Mouse (Mus musculus): ENCODE measurements around the gene Mon2.

Mon2 gene

GRCm38 (mm10) chr10:123076245-123077023 lies at the start of gene Mon2:
Gene Mon2 (minus strand): TSS chr10:123076505.
- peak; percentile 96 for DNase-seq

DNA sequence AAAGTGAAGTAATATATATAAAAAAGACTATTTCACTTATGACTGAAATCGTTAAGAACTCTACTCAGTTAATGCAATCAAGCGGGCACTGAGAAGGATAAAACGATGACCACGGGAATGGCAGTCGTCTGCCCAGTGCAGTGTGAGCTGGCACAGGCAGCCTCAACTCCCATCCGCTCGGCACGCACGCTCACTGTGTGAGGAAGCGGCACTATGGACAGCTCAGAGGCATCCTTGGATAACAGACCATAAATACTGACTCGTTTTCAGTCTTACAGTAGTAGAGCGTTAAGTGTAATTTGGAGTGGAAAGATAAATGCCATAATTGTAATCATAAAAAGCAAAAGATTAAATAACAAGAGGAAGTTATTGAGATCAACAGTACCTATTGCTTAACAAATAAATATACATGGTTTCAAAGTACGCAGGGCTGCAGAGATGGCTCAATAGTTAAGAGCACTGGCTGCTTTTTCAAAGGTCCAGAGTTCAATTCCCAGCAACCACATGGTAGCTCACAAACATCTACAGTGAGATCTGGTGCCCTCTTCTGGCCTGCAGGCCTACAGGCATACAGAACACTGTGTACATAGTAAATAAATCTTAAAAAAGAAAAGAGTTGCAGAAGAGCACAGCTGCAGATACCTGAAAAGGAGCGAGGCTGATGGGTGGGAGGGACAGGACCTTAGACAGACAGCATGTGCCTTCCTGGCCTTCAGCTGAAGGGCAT lies 44.5 kb upstream of the Mon2 start:
- peak; percentile 36 for DNase-seq

- no peak for DNase-seq
These were observed 40.6 kb upstream of the Mon2 start for GRCm38 (mm10) chr10:123116861-123117260.

DNA sequence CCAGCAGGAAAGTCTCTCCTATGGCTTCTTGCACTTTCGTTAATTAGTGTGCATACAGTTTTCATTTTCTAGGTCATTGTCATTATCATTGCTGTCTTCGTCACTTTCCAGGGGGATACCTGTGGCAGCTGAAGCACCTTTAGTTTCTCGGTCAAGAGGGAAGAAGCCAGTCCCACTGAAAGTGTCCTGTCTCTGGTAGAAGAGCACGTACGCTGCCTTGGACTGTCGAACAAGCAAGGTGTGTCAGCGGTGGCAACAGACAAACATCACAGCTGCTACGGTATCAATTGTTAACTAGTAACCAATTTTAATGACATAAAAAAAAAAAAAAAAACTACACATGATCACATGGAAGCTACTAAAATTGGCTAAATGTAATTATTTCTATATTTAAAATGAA lies 37.2 kb upstream of the Mon2 start:
- DNase-seq, result no peak

GRCm38 (mm10) chr10:123112787-123113168 lies 36.5 kb upstream of the Mon2 start:
- DNase-seq, result no peak

GRCm38 (mm10) chr10:123112056-123112786 lies 35.9 kb upstream of the Mon2 start:
- no peak for DNase-seq

DNA sequence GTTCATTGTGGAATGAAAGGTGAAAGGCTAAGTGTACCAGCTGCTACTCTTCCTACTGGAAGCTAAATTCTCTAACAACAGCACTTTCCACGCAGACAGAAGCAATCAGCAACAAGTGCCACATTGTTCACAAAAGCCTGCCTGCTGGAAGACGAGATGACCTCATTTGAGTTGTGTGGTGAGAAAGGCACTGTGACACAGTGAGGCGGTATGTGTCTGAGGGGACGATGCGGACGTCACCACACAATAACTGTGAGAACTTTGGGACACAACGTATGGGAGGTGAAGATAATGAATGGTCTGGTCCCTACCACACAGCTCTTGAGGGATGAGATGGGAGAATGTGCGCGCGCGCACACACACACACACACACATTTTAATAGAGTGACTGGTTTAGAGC lies 34.2 kb upstream of the Mon2 start:
- no peak for DNase-seq

DNA sequence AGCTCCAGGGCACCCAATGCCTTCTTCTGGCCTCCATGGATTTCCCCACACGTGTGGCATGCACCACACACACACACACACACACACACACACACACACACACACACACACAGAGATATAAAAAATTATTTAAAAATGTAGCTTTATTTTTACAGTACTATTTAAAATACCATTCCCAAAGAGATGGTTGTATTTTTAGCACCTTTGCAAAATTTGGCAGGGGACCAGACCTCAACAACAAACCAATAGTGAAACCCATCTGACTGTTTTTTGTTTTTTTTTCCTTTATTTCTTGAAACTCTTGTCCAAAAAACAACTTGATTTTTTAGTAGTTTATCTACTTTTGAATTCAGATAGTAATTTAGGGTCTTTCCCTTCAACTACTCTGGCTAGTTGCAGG lies 32.2 kb upstream of the Mon2 start:
- DNase-seq, result no peak

GRCm38 (mm10) chr10:123108121-123108520 lies 31.8 kb upstream of the Mon2 start:
- DNase-seq, result no peak

DNA sequence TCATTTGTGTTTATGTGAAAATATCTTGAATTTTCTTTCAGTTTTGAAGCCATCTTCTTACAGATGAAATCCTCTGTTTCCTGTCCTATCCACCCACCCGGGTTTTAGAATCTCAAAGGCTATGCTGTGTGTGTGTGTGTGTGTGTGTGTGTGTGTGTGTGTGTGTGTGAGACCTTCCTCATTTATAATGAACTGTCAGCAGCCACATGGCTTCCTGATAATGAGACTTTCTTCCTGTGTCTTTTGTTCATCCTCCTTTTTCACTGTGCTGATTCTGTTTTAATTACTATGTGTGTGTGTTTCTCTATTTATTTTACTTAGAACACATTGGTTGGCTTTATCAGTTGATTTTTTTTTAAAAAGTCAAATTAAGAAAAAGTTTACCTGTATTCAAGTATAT lies 25.0 kb upstream of the Mon2 start:
- DNase-seq, result no peak

- no peak for DNase-seq
These were observed 24.3 kb upstream of the Mon2 start for GRCm38 (mm10) chr10:123100584-123100983.

DNA sequence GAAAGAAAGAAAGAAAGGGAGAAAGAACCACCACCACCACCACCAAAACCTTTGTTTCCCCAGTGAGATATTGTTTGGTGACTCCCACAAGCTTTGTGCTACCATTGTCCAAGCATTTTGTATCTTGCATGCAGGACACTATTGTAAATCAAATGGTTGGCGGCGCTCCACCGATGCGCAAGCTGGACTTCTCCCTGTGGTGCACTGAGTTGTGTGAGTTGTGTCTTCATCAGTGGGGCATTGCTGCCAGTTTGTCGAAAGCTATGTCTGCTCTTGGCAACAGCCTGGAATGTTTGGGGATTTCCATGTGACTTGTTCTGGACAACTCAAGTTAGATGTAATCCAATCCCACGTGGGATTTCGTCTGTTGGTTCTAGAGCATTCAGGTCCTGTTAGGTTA lies 18.2 kb upstream of the Mon2 start:
- peak; percentile 27 for DNase-seq

DNA sequence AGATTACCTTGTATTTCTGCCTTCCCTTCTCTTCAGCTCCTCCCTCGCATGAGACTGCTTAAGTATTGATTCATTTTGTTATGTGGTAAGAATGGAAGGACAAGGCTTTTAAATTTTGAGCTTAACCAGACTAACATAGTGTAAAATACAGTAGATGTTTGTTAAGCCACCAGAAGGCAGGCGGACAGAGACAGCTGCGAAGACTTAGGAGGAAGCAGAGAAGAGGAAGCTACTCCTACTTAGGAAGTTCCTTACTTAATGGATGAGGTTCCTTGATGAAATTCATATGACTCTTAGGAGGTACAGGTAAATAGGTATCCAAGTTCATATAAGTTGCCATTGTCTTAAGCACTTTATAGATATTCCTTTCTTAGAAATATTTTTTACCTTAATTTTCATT lies 16.3 kb upstream of the Mon2 start:
- DNase-seq, result no peak

DNA sequence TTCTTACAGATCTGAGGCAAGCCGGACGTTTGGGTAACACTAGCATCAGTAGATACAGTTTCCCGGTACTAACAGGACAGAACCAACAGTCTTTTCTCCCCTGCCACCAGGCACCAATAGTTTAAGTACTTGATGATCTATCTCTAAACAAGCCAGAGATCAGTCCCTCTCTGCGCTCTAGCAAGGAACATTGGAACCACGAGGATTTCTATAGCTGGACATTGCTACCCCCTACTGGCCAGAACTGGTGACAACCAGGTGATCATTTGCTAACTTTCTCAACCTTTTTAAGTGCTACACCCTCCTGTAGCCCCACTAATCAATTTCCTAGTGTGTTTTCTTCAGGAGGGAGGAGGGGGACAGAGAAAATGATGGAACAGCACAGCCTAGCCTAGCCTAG lies 15.4 kb upstream of the Mon2 start:
- no peak for DNase-seq

GRCm38 (mm10) chr10:123089425-123089930 lies 13.2 kb upstream of the Mon2 start:
- no peak for DNase-seq

- no peak for DNase-seq
These were observed 10.5 kb upstream of the Mon2 start for GRCm38 (mm10) chr10:123086847-123087246.

DNA sequence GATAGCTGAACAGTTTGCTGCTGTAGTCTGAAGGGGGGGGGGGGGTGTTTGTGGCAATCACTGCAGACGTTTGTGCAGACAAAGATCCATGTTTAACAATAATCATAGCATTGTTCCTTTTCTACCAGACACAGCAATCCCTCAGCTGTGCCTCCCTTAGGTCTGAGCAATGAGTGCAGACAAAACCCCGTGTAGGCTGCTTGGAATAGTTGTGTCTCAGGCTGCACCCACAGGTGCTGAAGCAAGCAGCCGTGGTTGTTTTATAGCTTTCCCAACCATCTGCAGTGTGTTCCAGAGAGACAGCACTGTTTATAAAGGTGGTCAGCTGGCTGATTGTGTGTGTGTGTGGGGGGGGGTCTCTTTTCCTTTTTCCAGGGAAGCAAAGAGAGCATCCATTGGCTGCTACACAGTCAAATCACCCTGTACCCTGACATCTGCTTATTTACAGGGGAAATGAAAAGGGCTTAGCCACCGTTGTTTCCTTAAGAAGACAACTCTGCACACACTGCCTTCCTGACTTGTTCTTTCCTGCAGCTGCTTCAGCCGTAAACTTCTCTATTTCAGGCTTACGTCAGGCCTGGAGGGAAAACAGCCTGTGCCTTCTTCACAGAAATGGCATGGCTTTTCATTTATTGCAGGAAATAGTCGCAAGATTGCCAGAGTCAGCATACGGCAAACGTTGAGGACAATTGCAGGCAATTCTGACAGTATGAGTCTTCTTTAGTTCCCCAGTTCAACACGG lies 8.8 kb upstream of the Mon2 start:
- DNase-seq, result no peak

DNA sequence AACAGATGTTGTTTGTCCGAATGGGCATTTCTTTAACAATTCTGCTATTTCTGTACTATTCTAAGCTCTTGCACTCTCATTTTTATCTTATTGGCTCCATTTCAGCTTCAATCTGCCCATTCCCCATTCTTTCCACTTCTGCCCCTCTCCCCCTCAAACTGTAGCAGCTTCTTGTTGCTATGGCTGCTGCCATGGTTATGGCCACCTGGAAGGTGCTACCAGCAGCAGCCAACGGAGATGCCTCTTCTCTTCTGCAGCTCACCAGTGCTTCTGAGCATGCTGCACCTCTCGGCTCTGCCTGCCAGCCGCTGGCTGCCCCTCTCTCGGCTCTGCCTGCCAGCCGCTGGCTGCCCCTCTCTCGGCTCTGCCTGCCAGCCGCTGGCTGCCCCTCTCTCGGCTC lies 8.0 kb upstream of the Mon2 start:
- no peak for DNase-seq

- peak; percentile 18 for DNase-seq
These were observed 508 bp downstream of the Mon2 start for GRCm38 (mm10) chr10:123075751-123076242.

GRCm38 (mm10) chr10:123071997-123072396 lies 4.3 kb downstream of the Mon2 start:
- no peak for DNase-seq

GRCm38 (mm10) chr10:123063021-123063420 lies 13.3 kb downstream of the Mon2 start:
- DNase-seq, result no peak

DNA sequence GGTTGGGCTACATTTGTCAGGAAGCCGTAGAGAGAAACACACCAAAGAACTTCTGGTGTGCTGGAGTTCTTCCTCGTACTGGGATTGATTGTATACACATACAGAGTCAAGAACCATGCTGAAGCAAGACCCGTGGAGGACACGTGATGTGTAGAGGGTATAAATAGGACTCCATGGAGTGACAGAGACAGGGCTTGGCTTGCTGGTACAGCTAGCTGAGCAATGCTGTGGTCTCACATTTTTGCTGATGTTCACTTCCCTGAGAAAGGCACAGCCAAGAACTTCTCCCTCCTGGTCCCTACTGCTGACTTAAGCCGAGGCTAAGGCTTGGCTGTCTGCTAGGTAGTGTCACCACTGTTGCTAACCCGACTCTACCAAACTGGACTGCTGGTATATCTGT lies 15.5 kb downstream of the Mon2 start:
- DNase-seq, result no peak

GRCm38 (mm10) chr10:123057082-123057481 lies 19.2 kb downstream of the Mon2 start:
- DNase-seq, result no peak
